Mouse (Mus musculus) Patski (cell line): ENCODE results near the gene Maml2. TPM values are rescaled to one million over a fixed set of nuclear protein-coding genes. Genes with fewer than 3 reads are reported as not detected.

Experiments used
- ATAC-seq: fragments of 100-300 bp; one replicate; pipeline ENCODE4 v1.8.0; 2021
- CTCF ChIA-PET: fragments of 350-600 bp; sonication (Branson Sonifier 250); formaldehyde crosslinking; loops from one replicate; lab custom pipeline; 2022; ENCODE audit warnings: inconsistent platforms; lab: Charles Lee
- POLR2A ChIA-PET: fragments of 350-600 bp; sonication (Branson Sonifier 250); formaldehyde crosslinking; loops from one replicate; lab custom pipeline; 2022; ENCODE audit warnings: antibody characterized with exemption, inconsistent platforms; lab: Charles Lee
- DNase-seq: peaks from one replicate; pipeline ENCODE4 v3.0.0-alpha.2; 2011; ENCODE audit warnings: low read depth, low spot score
- H3K27me3 ChIP-seq: fragments of 371-371 bp; one replicate; pipeline ENCODE4 v1.5.1; 2021
- CTCF ChIP-seq: fragments of 100-300 bp; IDR thresholded peaks from one replicate; pipeline ENCODE4 v1.5.1; 2021
- in situ Hi-C: fragments of 300-500 bp; cut with MboI; formaldehyde crosslinking; loops from 3 replicates; pipeline ENCODE4 v1.11.1; 2018; ENCODE audit warnings: low pct_unique_long_range_greater_than_20kb, mixed read lengths
- polyA plus RNA-seq: library from polyadenylated mRNA; unstranded; gene quantifications from one replicate; pipeline ENCODE4 v1.2.3, GENCODE M21; 2021

Gene Maml2
- polyA plus RNA-seq, 1 experiment from 2014 or later, result 10.5 TPM

DNA sequence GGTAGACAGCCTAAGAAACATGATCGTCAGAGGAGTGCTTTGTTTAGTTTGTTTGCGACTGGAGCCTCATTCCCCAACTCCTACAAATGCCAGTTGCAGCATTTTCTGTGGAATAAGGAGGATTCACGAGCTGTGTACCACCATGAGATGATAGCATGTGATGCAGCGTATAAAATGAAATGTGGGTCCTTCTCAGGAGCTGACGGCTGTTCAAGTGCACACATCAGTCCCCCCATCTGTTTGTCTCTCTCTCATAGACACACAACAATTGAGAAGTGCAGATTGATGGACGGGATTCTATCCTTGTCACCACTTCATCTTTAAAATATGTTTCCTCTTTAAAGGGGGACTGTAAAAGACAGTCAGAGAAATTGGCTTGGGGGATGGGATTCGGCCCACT lies 12.1 kb downstream of the Maml2 start:
- TF ChIP-seq CTCF, result no peak
- H3K27me3 ChIP-seq, result no peaks in the 10 kb centered on the region
- ChIA-PET CTCF (interaction anchor here (1.7 to 2.0 kb wide), 2 partner anchors 10 to 13 kb away, joined by 5 to 8 read pairs; partner anchors contain the start of gene Maml2), POLR2A (no interaction called here)
- DNase-seq (no peak), ATAC-seq (no peak)
- in situ Hi-C loops, result no loop called here

- DNase-seq (no peak), ATAC-seq (no peak)
- CTCF ChIA-PET, result interaction anchor here (1.7 to 2.0 kb wide), 2 partner anchors 10 to 13 kb away, joined by 5 to 8 read pairs; partner anchors contain the start of gene Maml2
- TF ChIP-seq CTCF, result no peak
- H3K27me3 ChIP-seq, result no peaks in the 10 kb centered on the region
- POLR2A ChIA-PET, result no interaction called here
- in situ Hi-C loops, result no loop called here
Observed at GRCm38 (mm10) chr9:13310236-13310635, 12.5 kb downstream of the Maml2 start.

GRCm38 (mm10) chr9:13311094-13311493 lies 13.3 kb downstream of the Maml2 start:
- no peak for ATAC-seq
- in situ Hi-C loops, result no loop called here
- POLR2A ChIA-PET, result no interaction called here

DNA sequence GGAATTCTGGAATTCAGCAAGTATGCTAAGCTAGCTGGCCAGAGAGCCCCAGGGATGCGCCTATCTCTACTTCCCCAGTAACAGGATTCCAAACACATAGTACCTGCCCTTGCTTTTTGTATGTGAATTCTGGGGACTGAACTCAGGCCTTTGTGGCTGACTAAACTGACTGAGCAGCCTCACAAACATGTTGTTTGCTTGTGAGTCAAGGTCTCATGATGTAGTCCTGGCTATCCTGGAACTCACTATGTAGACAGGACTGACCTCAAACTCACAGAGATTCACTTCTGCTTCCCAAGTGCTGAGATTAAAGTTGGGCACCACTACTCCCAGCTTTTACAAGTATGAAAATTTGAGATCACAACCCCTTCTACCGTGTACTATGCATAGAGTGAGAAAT lies 16.2 kb downstream of the Maml2 start:
- POLR2A ChIA-PET, result interaction anchor here (0.9 kb wide), 1 partner anchor 10 kb away, joined by 4 read pairs; no protein-coding TSS in a partner anchor
- in situ Hi-C loops, result no loop called here
- TF ChIP-seq CTCF, result no peak
- CTCF ChIA-PET, result interaction anchor here (0.7 to 0.9 kb wide), 2 partner anchors 10 to 130 kb away, joined by 3 read pairs; no protein-coding TSS in a partner anchor
- no peak for DNase-seq
- H3K27me3 ChIP-seq, result no peaks in the 10 kb centered on the region
- no peak for ATAC-seq

More at GRCm38 (mm10) chr9:13311094-13311493, 13.3 kb downstream of the Maml2 start:
- TF ChIP-seq CTCF, result no peak
- no peak for DNase-seq
- CTCF ChIA-PET, result interaction anchor here (1.7 to 2.0 kb wide), 2 partner anchors 9 to 14 kb away, joined by 5 to 8 read pairs; partner anchors contain the start of gene Maml2
- no peaks in the 10 kb centered on the region for H3K27me3 ChIP-seq

GRCm38 (mm10) chr9:13314577-13315004 lies 16.8 kb downstream of the Maml2 start:
- TF ChIP-seq CTCF, result no peak
- ChIA-PET POLR2A (no interaction called here), CTCF (interaction anchor here (0.7 to 1.3 kb wide), 3 partner anchors 11 to 173 kb away, joined by 3 read pairs; no protein-coding TSS in a partner anchor)
- DNase-seq (no peak), ATAC-seq (peak; percentile 63)
- in situ Hi-C loops, result no loop called here
- no peaks in the 10 kb centered on the region for H3K27me3 ChIP-seq

GRCm38 (mm10) chr9:13315393-13315792 lies 17.6 kb downstream of the Maml2 start:
- in situ Hi-C loops, result no loop called here
- no peaks in the 10 kb centered on the region for H3K27me3 ChIP-seq
- CTCF ChIA-PET, result interaction anchor here (1.2 to 1.3 kb wide), 2 partner anchors 12 to 172 kb away, joined by 3 to 4 read pairs; no protein-coding TSS in a partner anchor
- ATAC-seq (no peak), DNase-seq (no peak)
- no peak for TF ChIP-seq CTCF
- POLR2A ChIA-PET, result no interaction called here

- no peak for TF ChIP-seq CTCF
- CTCF ChIA-PET, result interaction anchor here (1.1 to 3.0 kb wide), 4 partner anchors 9 to 206 kb away, joined by 3 to 8 read pairs (median 6); partner anchors contain the start of gene Maml2
- DNase-seq, result no peak
- POLR2A ChIA-PET, result no interaction called here
- no peaks in the 10 kb centered on the region for H3K27me3 ChIP-seq
- in situ Hi-C loops, result no loop called here
- ATAC-seq, result no peak
Observed at GRCm38 (mm10) chr9:13319566-13319965, 21.8 kb downstream of the Maml2 start.

GRCm38 (mm10) chr9:13320800-13321364 lies 23.1 kb downstream of the Maml2 start:
- ATAC-seq, result no peak
- no peaks in the 10 kb centered on the region for H3K27me3 ChIP-seq
- ChIA-PET CTCF (interaction anchor here (1.9 to 3.0 kb wide), 2 partner anchors 10 to 104 kb away, joined by 4 to 8 read pairs; no protein-coding TSS in a partner anchor), POLR2A (interaction anchor here (1.0 kb wide), 1 partner anchor 22 kb away, joined by 4 read pairs; no protein-coding TSS in a partner anchor)
- in situ Hi-C loops, result no loop called here
- TF ChIP-seq CTCF, result no peak
- no peak for DNase-seq

DNA sequence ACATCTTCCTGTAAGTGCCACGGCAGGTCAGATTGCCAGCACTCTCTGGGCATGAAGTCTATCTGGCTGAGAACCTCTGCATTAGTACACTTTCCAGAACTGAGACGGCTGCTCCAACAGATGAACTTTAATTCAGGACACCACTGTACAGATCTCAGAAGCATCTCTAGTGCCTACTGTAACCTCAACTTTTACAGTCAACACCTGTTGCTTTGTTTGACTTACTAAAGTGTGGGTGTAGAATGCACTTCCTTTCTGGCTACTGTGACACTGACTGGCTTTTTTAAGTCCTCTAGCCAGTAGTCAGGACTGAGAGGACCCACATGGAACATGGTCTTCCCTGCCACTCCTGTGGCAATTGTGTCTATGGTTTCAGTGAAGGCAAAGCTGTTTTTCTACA lies 25.3 kb downstream of the Maml2 start:
- no peak for TF ChIP-seq CTCF
- ATAC-seq, result peak; percentile 26
- ChIA-PET POLR2A (no interaction called here), CTCF (interaction anchor here (1.4 kb wide), 1 partner anchor 25 kb away, joined by 3 read pairs; no protein-coding TSS in a partner anchor)
- no peak for DNase-seq
- no peaks in the 10 kb centered on the region for H3K27me3 ChIP-seq
- in situ Hi-C loops, result no loop called here

GRCm38 (mm10) chr9:13323612-13324011 lies 25.9 kb downstream of the Maml2 start:
- ATAC-seq (peak; percentile 95), DNase-seq (no peak)
- in situ Hi-C loops, result no loop called here
- H3K27me3 ChIP-seq, result no peaks in the 10 kb centered on the region
- TF ChIP-seq CTCF, result no peak
- ChIA-PET POLR2A (no interaction called here), CTCF (interaction anchor here (1.4 kb wide), 1 partner anchor 25 kb away, joined by 3 read pairs; no protein-coding TSS in a partner anchor)

DNA sequence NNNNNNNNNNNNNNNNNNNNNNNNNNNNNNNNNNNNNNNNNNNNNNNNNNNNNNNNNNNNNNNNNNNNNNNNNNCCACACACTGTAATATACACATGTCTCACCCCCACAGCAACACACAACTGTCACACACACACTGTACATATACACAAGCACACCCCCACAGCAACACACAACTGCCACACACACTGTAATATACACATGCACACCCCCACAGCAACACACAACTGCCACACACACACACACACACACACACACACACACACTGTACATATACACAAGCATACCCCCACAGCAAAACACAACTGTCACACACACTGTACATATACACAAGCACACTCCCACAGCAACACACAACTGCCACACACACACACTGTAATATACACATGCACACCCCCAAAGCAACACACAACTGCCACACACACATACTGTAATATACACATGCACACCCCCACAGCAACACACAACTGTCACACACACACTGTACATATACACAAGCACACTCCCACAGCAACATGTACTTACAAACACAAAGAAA lies 116.5 kb downstream of the Maml2 start:
- ChIA-PET POLR2A (no interaction called here), CTCF (no interaction called here)
- in situ Hi-C loops, result no loop called here
- ATAC-seq (no peak), DNase-seq (no peak)
- no peaks in the 10 kb centered on the region for H3K27me3 ChIP-seq
- no peak for TF ChIP-seq CTCF
